Mouse (Mus musculus): ENCODE results near the gene Vkorc1. TPM values are rescaled to one million over a fixed set of nuclear protein-coding genes. Genes with fewer than 3 reads are reported as not detected.

Vkorc1 gene
- 10.1 and 24.2 TPM in 2 replicates for polyA plus RNA-seq (2012; ENCODE audit: low replicate concordance)

DNA sequence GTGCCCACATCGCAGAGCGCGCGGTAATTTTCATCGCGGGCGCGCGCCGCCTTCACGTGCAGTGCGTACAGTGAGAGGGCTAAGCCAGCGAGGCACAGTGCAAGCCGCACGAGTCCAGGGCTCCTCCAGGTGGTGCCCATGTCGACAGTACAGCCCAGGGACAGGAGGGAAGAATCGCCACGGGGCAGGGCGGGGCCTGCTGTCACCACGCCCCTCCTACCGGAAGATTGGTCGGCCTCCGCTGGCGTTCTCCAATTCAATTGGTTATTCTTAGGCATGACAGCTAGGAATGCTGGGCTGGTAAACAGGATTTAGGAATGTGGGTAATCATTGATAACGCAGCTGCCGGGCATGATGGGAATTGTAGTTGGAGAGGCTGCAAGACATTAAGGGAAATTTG lies at the start of gene Vkorc1, which contains the start of gene Gm21974:
Gene Vkorc1 (minus strand): TSS at position 176 of the 400 bp plus-strand sequence.
Gene Gm21974 (minus strand): TSS at position 13 of the 400 bp plus-strand sequence.

DNA sequence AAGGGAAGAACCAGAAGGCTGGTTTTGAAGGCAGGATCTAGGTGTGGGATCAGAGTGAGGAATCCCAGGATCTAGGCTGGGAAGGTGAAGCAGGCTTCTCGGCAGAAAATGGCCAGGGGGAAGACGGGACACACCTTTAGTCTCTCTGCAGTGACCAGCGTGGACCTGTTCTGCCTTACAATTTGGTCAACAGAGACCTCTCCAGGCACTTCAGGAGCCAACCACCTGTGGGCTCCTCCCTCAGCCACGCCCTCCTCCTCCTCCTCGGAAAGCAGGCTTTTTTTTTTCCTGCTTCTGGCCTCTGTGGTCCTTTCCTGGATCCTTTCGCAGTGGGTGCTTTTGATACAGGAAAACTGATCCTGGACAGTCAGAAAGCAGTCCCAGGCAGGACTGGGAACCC lies 34.5 kb upstream of the Vkorc1 start, which contains the start of gene Prss8:
Gene Prss8 (minus strand): TSS at position 182 of the 400 bp plus-strand sequence.

DNA sequence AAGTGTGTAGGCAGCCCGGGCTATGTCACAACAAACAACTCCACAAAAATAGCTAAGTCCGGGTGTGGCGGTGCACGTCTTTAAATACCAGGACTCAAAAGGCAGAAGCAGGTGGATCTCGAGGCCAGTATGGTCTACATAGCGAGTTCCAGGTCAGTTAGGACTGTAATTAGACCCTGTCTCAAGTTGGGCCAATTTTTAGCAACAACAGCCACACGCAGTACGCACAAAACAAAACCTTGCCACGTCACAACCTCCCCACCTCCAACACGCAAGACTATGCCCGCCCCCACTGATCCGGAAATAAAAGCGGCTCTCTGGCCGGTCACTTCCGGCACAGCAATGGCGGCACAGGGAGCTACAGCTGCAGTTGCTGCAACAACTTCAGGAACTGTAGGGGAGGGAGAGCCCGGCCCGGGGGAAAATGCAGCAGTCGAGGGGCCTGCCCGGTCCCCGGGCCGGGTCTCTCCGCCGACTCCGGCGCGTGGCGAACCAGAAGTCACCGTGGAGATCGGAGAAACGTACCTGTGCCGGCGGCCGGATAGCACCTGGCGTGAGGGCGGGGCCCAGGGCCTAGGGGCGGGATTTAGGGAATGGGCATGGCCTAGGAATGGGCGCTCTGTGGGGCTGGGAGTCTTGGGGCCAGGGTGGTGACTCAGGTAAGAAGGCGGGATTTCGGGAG lies 16.9 kb upstream of the Vkorc1 start, which contains the start of gene Kat8:
Gene Kat8 (plus strand): TSS at position 327 of the 682 bp plus-strand sequence.

DNA sequence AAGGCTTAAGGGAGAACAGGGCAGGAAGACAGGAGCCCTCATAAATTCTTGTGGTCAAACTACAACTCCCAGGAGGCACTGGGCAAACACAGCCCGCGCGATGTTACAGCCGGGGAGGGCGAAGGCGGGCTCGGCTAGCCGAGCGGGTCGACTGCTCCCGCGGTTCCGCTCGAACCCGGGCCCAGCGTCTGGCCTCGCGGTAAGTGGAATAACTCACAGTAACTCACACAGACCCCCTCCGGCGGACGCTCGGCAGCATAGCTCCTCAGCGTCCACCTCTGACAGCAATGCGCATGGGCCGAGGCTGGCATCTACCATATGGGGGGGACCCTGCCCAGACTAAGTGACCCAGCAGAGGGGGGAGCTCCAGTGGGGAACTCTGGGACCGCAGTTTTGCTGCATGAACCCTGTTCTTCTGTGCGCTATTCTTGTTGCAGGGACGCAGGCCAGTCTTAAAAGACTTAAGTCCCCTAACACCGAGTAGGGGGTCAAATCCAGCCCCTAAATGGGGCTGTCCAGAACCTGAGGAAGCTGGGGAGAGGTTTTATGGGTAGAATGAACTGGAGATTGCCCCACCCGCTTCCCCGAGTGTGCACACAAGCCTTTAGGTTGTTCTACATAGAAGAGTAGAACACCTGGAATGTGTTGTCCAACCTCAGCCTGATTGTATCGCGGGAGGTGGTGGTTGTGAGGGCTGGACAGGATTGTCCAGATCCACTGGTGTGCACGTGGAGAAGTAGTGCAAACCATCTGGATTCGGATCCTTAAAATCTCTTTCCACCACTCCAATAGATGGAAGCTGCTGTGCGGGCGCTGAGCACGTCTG lies 8.8 kb upstream of the Vkorc1 start, which contains the start of gene Bckdk:
Gene Bckdk (plus strand): TSS at position 112 of the 826 bp plus-strand sequence.

DNA sequence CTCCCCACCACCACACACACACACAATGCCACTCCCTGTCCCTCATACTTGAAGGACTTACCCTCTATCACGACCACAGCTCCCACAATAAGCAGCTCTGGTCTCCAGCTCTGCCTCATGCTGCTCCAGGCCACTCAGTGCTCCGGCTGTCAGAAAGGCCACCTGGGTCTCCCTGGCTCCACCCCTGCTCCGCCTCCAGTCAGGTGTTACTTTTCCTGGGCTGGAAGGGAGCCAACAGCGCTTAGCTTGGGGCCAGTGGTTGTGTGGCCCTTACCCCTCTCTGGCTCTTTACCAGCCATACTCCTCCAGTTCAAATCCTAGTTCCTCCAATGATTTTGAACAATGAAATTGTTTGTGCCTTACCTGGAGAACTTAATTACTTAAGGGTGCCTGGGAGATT lies 4.6 kb downstream of the Vkorc1 start, which contains the start of gene Prss53:
Gene Prss53 (minus strand): TSS at position 173 of the 400 bp plus-strand sequence.

DNA sequence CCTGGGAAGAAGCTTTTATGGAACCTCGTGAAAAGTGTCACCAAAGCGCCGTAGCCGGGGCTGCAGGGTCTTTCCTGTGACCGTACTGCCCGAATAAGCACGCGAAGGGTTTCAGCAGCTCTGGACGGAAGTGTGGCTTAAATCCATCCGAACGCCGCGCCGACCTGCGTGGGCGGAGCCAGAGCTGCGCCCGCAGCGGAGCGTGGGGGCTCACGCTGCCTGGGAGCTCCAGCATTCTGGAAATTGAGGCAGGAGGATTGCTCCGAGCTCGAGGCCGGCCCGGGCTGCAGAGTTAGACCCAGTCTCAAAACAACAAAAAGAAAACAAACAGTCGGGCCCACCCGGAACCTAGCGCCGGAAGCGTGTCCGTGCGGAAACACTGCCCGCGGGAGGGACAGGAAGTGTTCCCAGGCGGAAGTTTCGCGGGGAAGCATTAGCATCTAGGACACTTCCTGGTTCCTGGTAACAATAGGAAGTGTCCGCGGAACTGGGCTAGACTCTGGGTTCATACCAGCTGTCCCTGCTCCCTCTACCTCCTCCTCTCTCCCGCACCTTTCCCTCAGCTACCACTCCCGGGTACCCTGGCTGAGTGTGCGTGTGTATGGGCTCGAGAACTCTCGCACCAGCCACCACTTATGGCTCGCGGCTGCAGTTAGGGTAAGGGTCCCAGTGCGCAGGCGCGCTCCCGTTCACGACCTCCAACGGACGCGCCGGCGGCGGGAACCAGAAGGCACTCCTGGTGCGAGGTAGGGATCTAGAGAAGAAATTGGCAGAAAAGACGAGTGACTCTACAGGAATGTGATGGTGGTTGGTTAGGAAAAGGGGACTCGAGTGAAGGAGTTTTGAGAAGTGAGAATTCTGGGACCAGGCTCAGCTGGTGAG lies 18.7 kb downstream of the Vkorc1 start, which contains the start of gene Zfp668:
Gene Zfp668 (minus strand): TSS at position 362 of the 882 bp plus-strand sequence.

DNA sequence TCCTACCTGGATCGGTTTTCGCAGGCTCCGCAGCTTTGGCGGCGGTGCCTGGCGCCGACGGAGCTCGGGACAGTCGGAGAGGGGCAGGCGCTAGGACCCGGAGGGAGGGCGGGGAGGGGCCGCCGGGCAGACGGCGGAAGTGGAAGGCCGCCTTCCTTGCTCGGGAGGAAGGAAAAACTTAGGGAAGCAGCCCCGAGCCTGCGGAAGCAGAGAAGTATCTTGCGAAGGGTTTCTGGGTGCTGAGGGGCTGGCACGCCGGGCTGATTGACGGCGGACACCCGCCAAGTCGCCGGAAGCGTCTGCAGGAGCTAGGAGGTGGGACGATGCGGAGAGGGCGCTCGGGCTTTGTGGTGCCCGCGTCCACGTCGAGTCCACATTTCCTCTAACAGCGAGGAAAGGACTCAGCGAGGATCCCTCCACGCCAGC lies 19.4 kb downstream of the Vkorc1 start, which contains the start of gene Zfp646:
Gene Zfp646 (plus strand): TSS at position 181 of the 426 bp plus-strand sequence.

Other genes with a start within 250 kb of the Vkorc1 start
- gene Bcl7c, start 186.7 kb downstream of the Vkorc1 start, polyA plus RNA-seq (2012; ENCODE audit: low replicate concordance) = 235 and 532 TPM in 2 replicates
- gene Ctf1, start 182.9 kb downstream of the Vkorc1 start, polyA plus RNA-seq (2012; ENCODE audit: low replicate concordance) = 0.69 and 1.3 TPM in 2 replicates
- not detected in 2 replicates for gene Ctf2, start 163.5 kb downstream of the Vkorc1 start, polyA plus RNA-seq (2012; ENCODE audit: low replicate concordance)
- gene Fbxl19, start 151.1 kb downstream of the Vkorc1 start, polyA plus RNA-seq (2012; ENCODE audit: low replicate concordance) = 47.5 and 50.3 TPM in 2 replicates
- gene Orai3, start 125.8 kb downstream of the Vkorc1 start, polyA plus RNA-seq (2012; ENCODE audit: low replicate concordance) = 28.7 and 40.4 TPM in 2 replicates
- 110 and 121 TPM in 2 replicates for gene Setd1a, start 118.9 kb downstream of the Vkorc1 start, polyA plus RNA-seq (2012; ENCODE audit: low replicate concordance)
- 2.2 TPM in 1 of 2 replicates, not detected in the other for gene Gm49388, start 110.0 kb downstream of the Vkorc1 start, polyA plus RNA-seq (2012; ENCODE audit: low replicate concordance)
- 0.69 and 8.5 TPM in 2 replicates for gene Hsd3b7, start 95.0 kb downstream of the Vkorc1 start, polyA plus RNA-seq (2012; ENCODE audit: low replicate concordance)
- gene Stx4a, start 71.3 kb downstream of the Vkorc1 start, polyA plus RNA-seq (2012; ENCODE audit: low replicate concordance) = 24.8 and 27.0 TPM in 2 replicates
- 0.23 and 0.28 TPM in 2 replicates for gene Stx1b, start 71.1 kb downstream of the Vkorc1 start, polyA plus RNA-seq (2012; ENCODE audit: low replicate concordance)
- 13.4 and 33.6 TPM in 2 replicates for gene Zfp646, start 19.4 kb downstream of the Vkorc1 start, polyA plus RNA-seq (2012; ENCODE audit: low replicate concordance)
- 22.6 and 26.8 TPM in 2 replicates for gene Zfp668, start 18.8 kb downstream of the Vkorc1 start, polyA plus RNA-seq (2012; ENCODE audit: low replicate concordance)
- 0.58 and 1.1 TPM in 2 replicates for gene Prss53, start 4.6 kb downstream of the Vkorc1 start, polyA plus RNA-seq (2012; ENCODE audit: low replicate concordance)
- not detected in 2 replicates for gene Gm21974, start 163 bp downstream of the Vkorc1 start, polyA plus RNA-seq (2012; ENCODE audit: low replicate concordance)
- 79.6 and 212 TPM in 2 replicates for gene Bckdk, start 8.5 kb upstream of the Vkorc1 start, polyA plus RNA-seq (2012; ENCODE audit: low replicate concordance)
- gene Kat8, start 16.9 kb upstream of the Vkorc1 start, polyA plus RNA-seq (2012; ENCODE audit: low replicate concordance) = 2.0 and 6.1 TPM in 2 replicates
- not detected in 2 replicates for gene Prss8, start 34.5 kb upstream of the Vkorc1 start, polyA plus RNA-seq (2012; ENCODE audit: low replicate concordance)
- gene Prss36, start 51.1 kb upstream of the Vkorc1 start, polyA plus RNA-seq (2012; ENCODE audit: low replicate concordance) = 2.3 and 7.5 TPM in 2 replicates
- gene Fus, start 71.8 kb upstream of the Vkorc1 start, polyA plus RNA-seq (2012; ENCODE audit: low replicate concordance) = 125 and 210 TPM in 2 replicates
- gene Pycard, start 98.2 kb upstream of the Vkorc1 start, polyA plus RNA-seq (2012; ENCODE audit: low replicate concordance) = 2.1 and 2.2 TPM in 2 replicates
- gene Trim72, start 108.3 kb upstream of the Vkorc1 start, polyA plus RNA-seq (2012; ENCODE audit: low replicate concordance) = 0.10 TPM in 1 of 2 replicates, not detected in the other
- 1.3 and 1.8 TPM in 2 replicates for gene Itgam, start 167.0 kb upstream of the Vkorc1 start, polyA plus RNA-seq (2012; ENCODE audit: low replicate concordance)
- gene Gm49368, start 167.1 kb upstream of the Vkorc1 start, polyA plus RNA-seq (2012; ENCODE audit: low replicate concordance) = not detected in 2 replicates
- 2.3 and 3.4 TPM in 2 replicates for gene Itgax, start 233.9 kb upstream of the Vkorc1 start, polyA plus RNA-seq (2012; ENCODE audit: low replicate concordance)

All from leukemia stem cell, adult 10-12 weeks (primary cell).